Mouse (Mus musculus): ENCODE data around the gene Adarb2.

DNA sequence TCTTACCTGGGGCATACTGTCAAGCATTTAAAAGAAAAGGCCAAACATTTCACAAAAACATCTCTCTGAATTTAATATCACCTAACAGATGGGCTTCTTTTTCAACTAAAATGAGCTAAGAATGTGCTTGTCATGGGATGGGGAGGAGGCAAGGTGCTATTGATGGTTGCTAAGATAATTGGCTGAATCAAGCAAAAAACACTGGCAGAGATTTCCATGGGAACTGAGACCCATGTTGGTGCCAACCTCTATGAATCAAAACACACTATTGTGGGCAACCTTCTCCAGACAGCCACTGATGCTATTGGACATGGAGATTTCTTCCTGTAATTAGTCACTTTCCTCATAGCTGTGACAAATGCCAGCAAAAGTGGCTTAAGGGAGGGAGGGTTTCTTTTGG, 357.8 kb downstream of the Adarb2 start:
- TF ChIP-seq POLR2A (IDR thresholded peaks at IDR 0.05; ENCODE audit: insufficient read depth, low read depth, low read length): no peak
- no peak for TF ChIP-seq CTCF (IDR thresholded peaks at IDR 0.05; ENCODE audit: insufficient read depth, low read depth, low read length)

All from olfactory bulb, adult 2 months (tissue).